Mouse (Mus musculus): Measurements from ENCODE around the gene Nr0b2.
A peak's percentile ranks its signal among the peaks of the same experiment; 100 is the strongest.
"Not testable (repeated sequence)": the region's sequence is repeated elsewhere in the genome, so short reads cannot be mapped to it uniquely, and the experiment has no call there.

Nr0b2 gene

DNA sequence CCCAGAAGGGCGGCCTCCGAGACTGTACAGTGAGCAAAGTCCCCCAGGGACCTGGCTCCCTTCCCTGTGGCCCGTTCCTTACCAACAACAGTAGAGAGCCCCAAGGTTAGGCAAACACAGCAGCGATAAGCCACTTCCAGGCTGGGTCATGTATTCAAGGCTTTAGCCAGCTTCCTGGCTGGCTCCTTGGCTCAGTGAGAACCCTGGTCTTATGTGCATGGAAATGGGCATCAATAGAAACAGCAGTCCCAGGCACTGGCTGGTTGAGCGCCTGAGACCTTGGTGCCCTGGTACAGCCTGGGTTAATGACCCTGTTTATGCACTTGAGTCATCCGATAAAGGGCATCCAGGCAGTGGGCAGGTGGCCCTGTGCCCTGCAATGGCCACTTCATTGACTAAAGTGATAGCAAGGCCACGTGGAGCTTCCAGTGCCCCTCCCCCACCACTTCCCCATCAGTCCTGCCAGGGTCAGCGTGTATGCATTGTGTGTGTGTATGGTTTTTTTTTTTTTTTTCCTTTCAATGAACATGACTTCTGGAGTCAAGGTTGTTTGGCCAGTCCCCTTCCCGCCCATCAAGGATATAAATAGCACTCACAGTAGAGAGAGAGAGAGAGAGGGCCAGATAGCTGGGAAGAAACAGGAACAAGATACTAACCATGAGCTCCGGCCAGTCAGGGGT lies at the start of gene Nr0b2:
Nr0b2 (plus strand) TSS at position 609 of the 680 bp plus-strand sequence.
- DNase-seq (ENCODE audit: low spot score in 2 of 2), result no peak

DNA sequence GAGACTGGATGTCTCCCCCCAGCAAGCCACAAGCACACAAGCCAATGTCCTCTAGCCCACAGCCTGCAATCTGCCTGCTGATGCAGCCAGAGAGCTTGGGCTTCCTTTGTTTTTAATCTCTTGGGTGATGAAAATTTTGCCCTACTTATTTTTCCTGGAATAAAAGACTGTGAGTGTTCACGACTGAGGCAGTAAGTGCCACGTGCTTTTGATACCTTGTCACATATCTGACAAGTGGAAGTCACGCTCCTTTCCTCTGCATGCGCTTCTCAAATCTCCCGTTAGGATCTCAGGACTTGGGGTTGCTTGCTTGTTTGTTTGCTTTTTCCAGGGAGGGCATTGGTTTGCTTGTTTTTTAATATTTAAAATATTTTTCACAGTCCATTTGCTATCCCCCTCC lies 48.9 kb upstream of the Nr0b2 start:
- DNase-seq (ENCODE audit: low spot score in 2 of 2), result no peak

- no peak for DNase-seq (ENCODE audit: low spot score in 2 of 2)
Observed at GRCm38 (mm10) chr4:133504755-133505485, 48.3 kb upstream of the Nr0b2 start.

DNA sequence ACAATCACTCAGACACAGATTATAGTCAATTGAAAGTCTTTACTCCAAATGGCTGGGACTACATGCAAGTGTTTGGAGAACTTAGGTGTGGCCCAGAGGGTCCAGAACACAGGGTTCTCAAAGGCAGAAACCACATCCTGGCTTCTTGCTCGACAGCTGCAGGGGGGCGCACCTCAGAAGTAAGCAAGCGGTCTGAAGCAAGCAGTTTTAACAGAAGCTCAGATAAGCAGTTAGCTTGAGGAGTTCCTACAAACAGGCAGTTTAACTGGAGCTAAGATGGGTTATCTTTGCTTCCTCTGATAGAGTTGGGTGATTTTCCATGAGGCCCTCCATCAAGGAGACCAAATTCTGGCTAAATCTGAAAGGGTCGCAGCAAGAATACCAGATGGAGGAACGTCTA lies 46.6 kb upstream of the Nr0b2 start:
- DNase-seq (ENCODE audit: low spot score in 2 of 2), result no peak

GRCm38 (mm10) chr4:133508990-133509389 lies 44.2 kb upstream of the Nr0b2 start:
- DNase-seq (ENCODE audit: low spot score in 2 of 2), result no peak

- DNase-seq (ENCODE audit: low spot score in 2 of 2), result no peak
Observed at GRCm38 (mm10) chr4:133511050-133511449, 42.1 kb upstream of the Nr0b2 start.

DNA sequence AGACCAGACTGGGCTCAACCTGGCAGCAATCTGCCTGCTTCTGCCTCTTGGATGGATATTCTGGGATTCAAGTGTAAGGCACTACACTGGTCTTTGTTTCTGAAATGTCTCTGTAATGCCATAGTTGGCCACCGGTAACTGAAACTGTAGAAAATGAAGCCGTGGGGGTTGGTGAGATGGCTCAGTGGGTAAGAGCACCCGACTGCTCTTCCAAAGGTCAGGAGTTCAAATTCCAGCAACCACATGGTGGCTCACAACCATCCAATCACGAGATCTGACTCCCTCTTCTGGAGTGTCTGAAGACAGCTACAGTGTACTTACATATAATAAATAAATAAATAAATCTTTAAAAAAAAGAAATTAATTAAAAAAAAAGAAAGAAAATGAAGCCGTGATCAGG lies 40.7 kb upstream of the Nr0b2 start:
- DNase-seq (ENCODE audit: low spot score in 2 of 2), result not testable (repeated sequence)

DNA sequence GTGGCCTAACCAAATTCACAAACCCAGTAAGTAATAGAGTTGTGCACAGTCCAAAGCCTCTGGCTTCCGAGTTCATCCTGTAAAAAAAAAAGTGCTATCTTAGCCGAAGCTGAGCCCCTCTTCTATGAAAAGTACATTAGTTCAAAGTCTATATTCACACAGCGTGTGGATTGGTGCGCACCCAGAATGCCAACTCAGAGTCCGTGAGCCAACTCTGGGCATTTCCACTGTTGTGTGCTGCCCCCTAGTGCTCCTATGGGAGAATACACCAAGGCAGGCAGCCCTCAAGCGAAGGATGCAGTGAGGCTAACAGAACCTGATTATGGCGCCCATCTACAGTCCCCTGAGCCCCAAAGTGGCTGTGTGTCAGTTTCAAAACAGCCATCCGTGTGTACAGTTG lies 40.2 kb upstream of the Nr0b2 start:
- peak; percentile 46 to 59 for DNase-seq (ENCODE audit: low spot score in 2 of 2)

- peak; percentile 62 to 77 for DNase-seq (ENCODE audit: low spot score in 2 of 2)
Observed at GRCm38 (mm10) chr4:133518601-133519368, 34.4 kb upstream of the Nr0b2 start, which contains the start of gene Kdf1. TSS of gene Kdf1 (plus strand) at chr4:133518963.

GRCm38 (mm10) chr4:133519369-133519665 lies 33.9 kb upstream of the Nr0b2 start:
- DNase-seq (ENCODE audit: low spot score in 2 of 2), result no peak

DNA sequence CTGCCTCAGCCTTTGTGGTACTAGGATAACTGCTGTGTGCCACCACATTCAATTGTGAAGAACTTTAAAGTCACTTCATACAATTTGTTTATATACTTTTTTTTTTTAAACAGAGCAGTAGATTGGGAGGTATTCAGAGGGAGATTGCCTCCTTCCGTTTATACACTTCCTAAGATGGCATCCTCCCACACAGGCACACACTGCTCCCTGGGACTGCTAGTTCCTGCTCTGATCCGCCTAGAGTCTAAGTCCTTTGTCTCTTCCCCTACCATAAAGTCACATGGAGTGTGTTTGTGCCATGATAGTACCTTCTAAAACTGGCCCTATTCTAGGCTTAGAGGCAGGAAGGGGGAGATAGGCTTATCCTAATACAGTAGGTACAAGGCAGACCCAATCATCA lies 31.7 kb upstream of the Nr0b2 start:
- no peak for DNase-seq (ENCODE audit: low spot score in 2 of 2)

- DNase-seq (ENCODE audit: low spot score in 2 of 2), result no peak
Observed at GRCm38 (mm10) chr4:133527788-133528187, 25.4 kb upstream of the Nr0b2 start.

- no peak for DNase-seq (ENCODE audit: low spot score in 2 of 2)
Observed at GRCm38 (mm10) chr4:133532777-133533176, 20.4 kb upstream of the Nr0b2 start.

- DNase-seq (ENCODE audit: low spot score in 2 of 2), result no peak
Observed at GRCm38 (mm10) chr4:133536081-133536480, 17.1 kb upstream of the Nr0b2 start.

GRCm38 (mm10) chr4:133536652-133537051 lies 16.5 kb upstream of the Nr0b2 start:
- no peak for DNase-seq (ENCODE audit: low spot score in 2 of 2)

DNA sequence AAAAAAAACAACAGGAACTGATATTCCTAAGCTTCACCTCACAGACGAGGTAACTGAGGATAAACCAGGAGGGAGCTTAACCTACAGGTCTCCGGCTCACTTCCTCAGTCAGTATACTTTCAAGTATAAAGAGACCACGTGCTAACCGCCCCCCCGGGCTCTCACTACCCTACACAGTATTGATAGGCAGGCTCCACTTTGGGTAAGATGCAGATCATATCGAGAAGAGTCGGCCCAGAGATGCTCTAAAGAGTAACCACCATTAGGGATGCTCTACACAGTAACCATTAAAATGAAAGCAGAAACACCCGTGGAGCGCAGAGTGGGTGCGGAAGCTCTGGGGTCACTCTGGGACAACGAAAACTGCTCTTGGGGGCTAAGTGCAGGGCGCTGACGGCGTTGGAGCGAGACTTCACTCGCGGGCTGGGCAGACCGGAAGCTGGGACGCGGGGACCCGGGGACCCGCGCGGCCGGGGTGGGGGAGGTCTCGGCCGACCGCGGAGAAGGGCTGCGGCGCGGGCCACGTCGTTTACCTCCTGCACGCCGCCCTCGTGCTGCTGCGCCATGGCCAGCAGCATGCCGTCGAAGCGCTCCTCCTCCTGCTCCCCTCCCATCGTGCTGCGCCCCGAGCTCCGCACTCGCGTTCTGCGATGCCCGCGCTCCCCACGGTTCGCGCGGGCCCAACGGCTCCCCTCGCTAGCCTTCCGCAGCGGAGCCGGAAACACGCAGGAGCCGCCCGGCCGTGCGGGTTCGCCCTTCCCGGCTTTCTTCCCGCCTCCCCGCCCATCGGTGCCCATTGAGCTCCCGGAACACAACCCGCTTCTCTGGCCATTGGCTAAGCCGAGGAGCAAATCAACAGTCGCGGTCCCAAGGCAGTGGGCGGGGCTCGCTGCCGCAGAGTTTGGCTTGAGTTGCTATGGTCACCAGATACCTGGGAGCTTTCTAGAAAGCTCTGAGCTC lies 7.6 kb upstream of the Nr0b2 start, which contains the start of gene Nudc:
Nudc (minus strand) TSS at position 725 of the 960 bp plus-strand sequence.
- DNase-seq (ENCODE audit: low spot score in 2 of 2), result peak; percentile 81 to 96

GRCm38 (mm10) chr4:133552029-133552428 lies 1.1 kb upstream of the Nr0b2 start:
- no peak for DNase-seq (ENCODE audit: low spot score in 2 of 2)

DNA sequence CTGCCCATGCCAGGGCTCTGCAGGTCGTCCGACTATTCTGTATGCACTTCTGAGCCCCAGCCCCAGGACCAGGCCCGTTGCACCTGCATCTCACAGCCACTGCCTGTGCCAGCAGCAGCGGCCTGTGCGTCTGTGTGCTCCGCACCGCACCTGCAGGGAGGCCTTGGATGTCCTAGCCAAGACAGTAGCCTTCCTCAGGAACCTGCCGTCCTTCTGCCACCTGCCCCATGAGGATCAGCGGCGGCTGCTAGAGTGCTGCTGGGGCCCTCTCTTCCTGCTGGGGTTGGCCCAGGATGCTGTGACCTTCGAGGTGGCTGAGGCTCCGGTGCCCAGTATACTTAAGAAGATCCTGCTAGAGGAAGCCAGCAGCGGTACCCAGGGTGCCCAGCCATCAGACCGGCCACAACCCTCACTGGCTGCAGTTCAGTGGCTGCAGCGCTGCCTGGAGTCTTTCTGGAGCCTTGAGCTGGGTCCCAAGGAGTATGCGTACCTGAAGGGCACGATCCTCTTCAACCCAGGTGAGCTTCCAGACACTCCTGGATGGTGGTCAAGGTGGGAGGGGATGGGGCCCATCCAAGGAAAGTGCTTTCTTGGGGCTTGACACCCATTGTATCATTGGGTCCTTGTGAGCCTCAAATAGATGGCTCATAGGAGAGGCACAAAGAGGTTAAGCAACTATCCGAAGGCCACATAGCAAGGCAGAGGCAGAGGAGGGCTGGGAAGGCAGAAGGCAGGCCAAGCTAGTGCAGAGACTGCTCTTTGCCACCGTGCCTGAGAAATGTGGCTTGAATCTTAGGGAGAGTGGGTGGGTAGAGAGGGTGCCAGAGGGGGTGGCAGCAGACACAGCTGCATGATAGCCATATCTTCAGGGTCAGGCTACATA lies 513 bp downstream of the Nr0b2 start:
- DNase-seq (ENCODE audit: low spot score in 2 of 2), result no peak

DNA sequence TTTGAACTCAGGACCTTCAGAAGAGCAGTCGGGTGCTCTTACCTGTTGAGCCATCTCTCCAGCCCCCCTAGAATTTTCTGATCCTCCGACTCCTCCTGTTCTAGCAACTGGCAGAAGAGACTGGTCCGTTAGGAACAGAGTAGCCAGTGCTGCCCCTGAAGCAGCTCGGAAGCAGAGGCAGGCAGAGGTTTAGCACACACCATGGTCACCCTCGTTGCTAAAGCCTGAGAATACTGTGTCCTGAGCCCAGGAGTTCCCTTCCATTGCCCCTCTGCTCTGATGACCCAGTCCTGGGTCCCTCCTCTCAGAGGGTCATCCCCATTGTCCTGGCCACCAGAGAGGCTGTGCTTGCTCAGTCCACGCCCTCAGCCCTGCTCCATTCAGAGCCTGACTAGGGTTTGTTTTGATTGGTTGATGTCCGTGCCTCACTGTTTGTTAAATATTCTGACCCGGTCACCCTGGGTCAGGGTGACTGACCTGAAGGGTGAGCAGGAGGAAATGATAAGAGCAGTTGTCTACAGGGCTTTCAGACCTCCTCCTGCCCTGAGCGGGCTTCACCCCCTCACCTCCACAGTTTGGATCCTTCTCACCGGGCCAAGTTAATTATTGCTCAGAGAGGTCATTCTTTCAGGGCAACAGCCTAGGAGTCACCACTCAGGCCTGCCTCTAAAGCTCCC lies 4.0 kb downstream of the Nr0b2 start:
- DNase-seq (ENCODE audit: low spot score in 2 of 2), result no peak

DNA sequence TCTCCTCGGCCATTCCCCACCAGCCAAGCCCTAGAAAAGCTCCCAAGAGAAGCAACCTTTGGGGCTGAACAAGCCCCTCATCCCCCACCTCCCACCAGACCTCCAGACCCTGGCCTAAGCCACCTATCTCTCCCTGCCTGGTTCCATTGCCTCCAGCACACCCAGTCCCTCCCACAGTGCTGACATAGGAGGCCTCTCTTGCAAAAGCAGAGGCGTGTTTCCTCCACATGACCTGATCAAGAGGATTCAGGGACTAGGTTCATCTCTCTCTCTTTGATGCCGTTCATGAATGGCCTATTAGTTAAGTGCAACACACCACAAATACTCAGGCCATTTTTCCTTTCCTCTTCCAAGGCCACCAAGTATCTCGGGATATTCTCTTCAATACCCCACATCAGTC lies 6.7 kb downstream of the Nr0b2 start:
- DNase-seq (ENCODE audit: low spot score in 2 of 2), result no peak

Data from urinary bladder, adult 18-20 months (tissue).